Mouse (Mus musculus) heart, postnatal 4 days (tissue): ENCODE data around the gene Ttll10. TPM values are rescaled to one million over a fixed set of nuclear protein-coding genes. Genes with fewer than 3 reads are reported as not detected.

ENCODE experiments used
- DNase-seq: peaks from one replicate; pipeline ENCODE4 v3.0.0; 2021
- microRNA-seq, 2 experiments: library from miRNA; unstranded; fragments of <30 nt; microRNA quantifications; one replicate each; pipeline ENCODE4 v1.2.0; 2021 to 2022
- total RNA-seq, 2 experiments: library from RNA; stranded (reverse); gene quantifications; 2 replicates each; pipeline ENCODE4 v1.2.3; 2021

Gene Ttll10
- total RNA-seq, 2 experiments from 2014 or later, result 0.16 to 0.55 TPM

- no peak for DNase-seq
Measured at GRCm38 (mm10) chr4:156024184-156024583, 35.0 kb downstream of the Ttll10 start.

GRCm38 (mm10) chr4:156023520-156023919 lies 35.7 kb downstream of the Ttll10 start:
- DNase-seq, result no peak

- DNase-seq, result no peak
Measured at GRCm38 (mm10) chr4:156021942-156022419, 37.2 kb downstream of the Ttll10 start.

GRCm38 (mm10) chr4:156021381-156021780 lies 37.8 kb downstream of the Ttll10 start:
- DNase-seq, result no peak

GRCm38 (mm10) chr4:156019771-156020170 lies 39.4 kb downstream of the Ttll10 start:
- DNase-seq, result no peak

- no peak for DNase-seq
Measured at GRCm38 (mm10) chr4:156014436-156014835, 44.8 kb downstream of the Ttll10 start.

- DNase-seq, result no peak
Measured at GRCm38 (mm10) chr4:156013637-156014036, 45.6 kb downstream of the Ttll10 start, which contains the start of gene Tnfrsf4. TSS of gene Tnfrsf4 (plus strand) at chr4:156013843.

- DNase-seq, result no peak
Measured at GRCm38 (mm10) chr4:156008369-156008768, 50.8 kb downstream of the Ttll10 start.

GRCm38 (mm10) chr4:156004109-156004508 lies 55.1 kb downstream of the Ttll10 start:
- no peak for DNase-seq

- DNase-seq, result no peak
Measured at GRCm38 (mm10) chr4:155993606-155994005, 65.6 kb downstream of the Ttll10 start.

- DNase-seq, result peak; percentile 97
Measured at GRCm38 (mm10) chr4:155992906-155993547, 66.2 kb downstream of the Ttll10 start.

GRCm38 (mm10) chr4:155992241-155992905 lies 66.8 kb downstream of the Ttll10 start, which contains the start of the genes B3galt6 and Sdf4:
TSS of gene B3galt6 (minus strand) at chr4:155992649.
TSS of gene Sdf4 (plus strand) at chr4:155992872.
- DNase-seq, result peak; percentile 87

GRCm38 (mm10) chr4:155991908-155992230 lies 67.3 kb downstream of the Ttll10 start:
- no peak for DNase-seq

GRCm38 (mm10) chr4:155991211-155991907 lies 67.9 kb downstream of the Ttll10 start:
- DNase-seq, result no peak

Small RNA genes within 50 kb of the gene (microRNA-seq; reads per million reads assigned to microRNA genes)
- gene Mir200a (6.3 to 7.9 reads per million in 2 experiments), gene Mir200b (35.4 to 95.0 reads per million in 2 experiments), gene Mir429 (42.5 to 53.4 reads per million in 2 experiments)

Other genes starting within 250 kb of the Ttll10 start
- gene Ccnl2, start 246.9 kb downstream of the Ttll10 start, total RNA-seq, result 10 to 100 TPM; 58.2 to 59.4 TPM
- 10 to 100 TPM; 78.9 to 84.2 TPM for gene Aurkaip1, start 228.1 kb downstream of the Ttll10 start, total RNA-seq
- gene Mxra8, start 219.7 kb downstream of the Ttll10 start, total RNA-seq, result 10 to 100 TPM; 49.4 to 49.5 TPM
- 10 to 100 TPM; 32.8 to 33.2 TPM for gene Dvl1, start 212.0 kb downstream of the Ttll10 start, total RNA-seq
- under 1 TPM; 0.14 to 0.20 TPM for gene Tas1r3, start 196.1 kb downstream of the Ttll10 start, total RNA-seq
- gene Cptp, start 190.0 kb downstream of the Ttll10 start, total RNA-seq, result 10 to 100 TPM in 1 of 2 experiments, 1 to 10 TPM in 1; 6.6 to 11.2 TPM
- 10 to 100 TPM; 16.0 to 19.2 TPM for gene Ints11, start 189.9 kb downstream of the Ttll10 start, total RNA-seq
- 10 to 100 TPM; 18.3 to 23.1 TPM for gene Pusl1, start 167.6 kb downstream of the Ttll10 start, total RNA-seq
- gene Acap3, start 167.6 kb downstream of the Ttll10 start, total RNA-seq, result 10 to 100 TPM; 16.9 to 21.4 TPM
- gene Ube2j2, start 115.6 kb downstream of the Ttll10 start, total RNA-seq, result 10 to 100 TPM; 72.4 to 81.4 TPM
- 10 to 100 TPM; 14.7 to 15.2 TPM for gene C1qtnf12, start 97.1 kb downstream of the Ttll10 start, total RNA-seq
- gene B3galt6, start 66.8 kb downstream of the Ttll10 start, total RNA-seq, result 1 to 10 TPM; 4.1 to 4.5 TPM
- 100 to 1,000 TPM; 107 to 109 TPM for gene Sdf4, start 66.5 kb downstream of the Ttll10 start, total RNA-seq
- gene Tnfrsf4, start 45.6 kb downstream of the Ttll10 start, total RNA-seq, result under 1 TPM; 0.34 to 0.62 TPM
- gene Tnfrsf18, start 33.2 kb downstream of the Ttll10 start, total RNA-seq, result under 1 TPM in 1 of 2 experiments, not detected in 1; 0.29 TPM
- gene 9430015G10Rik, start 50.6 kb upstream of the Ttll10 start, total RNA-seq, result 1 to 10 TPM; 7.3 to 9.4 TPM
- gene Rnf223, start 71.1 kb upstream of the Ttll10 start, total RNA-seq, result under 1 TPM in 1 of 2 experiments, not detected in 1; 0.25 TPM
- gene Agrn, start 138.1 kb upstream of the Ttll10 start, total RNA-seq, result 100 to 1,000 TPM; 112 TPM
- gene Isg15, start 141.4 kb upstream of the Ttll10 start, total RNA-seq, result 1 to 10 TPM; 1.3 to 1.4 TPM
- 1 to 10 TPM; 7.6 to 7.7 TPM for gene AW011738, start 143.9 kb upstream of the Ttll10 start, total RNA-seq
- gene Perm1, start 156.5 kb upstream of the Ttll10 start, total RNA-seq, result 100 to 1,000 TPM in 1 of 2 experiments, 10 to 100 TPM in 1; 91.2 to 106 TPM
- gene Plekhn1, start 175.4 kb upstream of the Ttll10 start, total RNA-seq, result 10 to 100 TPM in 1 of 2 experiments, 1 to 10 TPM in 1; 9.1 to 10.2 TPM
- gene Noc2l, start 176.6 kb upstream of the Ttll10 start, total RNA-seq, result 10 to 100 TPM; 25.2 to 25.4 TPM
- under 1 TPM; 0.16 to 0.29 TPM for gene Samd11, start 196.2 kb upstream of the Ttll10 start, total RNA-seq